Mouse (Mus musculus) liver, embryonic 16.5 days (tissue): ENCODE data around the gene Slc9a6. TPM values are rescaled to one million over a fixed set of nuclear protein-coding genes. Genes with fewer than 3 reads are reported as not detected.
A peak's percentile ranks its signal among the peaks of the same experiment; 100 is the strongest.

ENCODE experiments used
- ATAC-seq: fragments of 200-750 bp; cut with Nextera tagmentation; 2 replicates; pipeline ENCODE4 v1.8.0; 2017; ENCODE audit warnings: low read depth, mild to moderate bottlenecking, moderate number of reproducible peaks, moderate library complexity
- H3K27ac ChIP-seq: fragments of 300-500 bp; sonication (generic); 2 replicates; pipeline ENCODE4 v1.5.1; 2014; ENCODE audit warnings: mild to moderate bottlenecking, low read length
- H3K27me3 ChIP-seq: fragments of 300-500 bp; sonication (generic); 2 replicates; pipeline ENCODE4 v1.6.1; 2014; ENCODE audit warnings: low read depth, low read length, mixed read lengths; ENCODE audit not compliant: control insufficient read depth, insufficient read depth
- H3K36me3 ChIP-seq: fragments of 300-500 bp; sonication (generic); 2 replicates; pipeline ENCODE4 v1.6.1; 2014; ENCODE audit warnings: mild to moderate bottlenecking; ENCODE audit not compliant: control insufficient read depth, insufficient read depth
- H3K4me1 ChIP-seq: fragments of 300-500 bp; sonication (generic); 2 replicates; pipeline ENCODE4 v1.6.1; 2014; ENCODE audit warnings: low read depth, low read length, mixed read lengths; ENCODE audit not compliant: control insufficient read depth
- H3K4me2 ChIP-seq: fragments of 300-500 bp; sonication (generic); 2 replicates; pipeline ENCODE4 v1.6.1; 2014; ENCODE audit warnings: low read depth, low read length, mixed read lengths
- H3K4me3 ChIP-seq: fragments of 300-500 bp; sonication (generic); 2 replicates; pipeline ENCODE4 v1.5.1; 2014; ENCODE audit warnings: low read depth, mild to moderate bottlenecking, low read length
- H3K9ac ChIP-seq: fragments of 300-500 bp; sonication (generic); 2 replicates; pipeline ENCODE4 v1.6.1; 2014; ENCODE audit warnings: low read depth, low read length
- H3K9me3 ChIP-seq: fragments of 300-500 bp; sonication (generic); replicated peaks from 2 replicates; pipeline ENCODE4 v1.6.1; 2016; ENCODE audit warnings: low read length; ENCODE audit not compliant: control insufficient read depth
- WGBS: fragments of 180-500 bp; shearing (Covaris S2); extraction: QIAGEN DNeasy Blood & Tissue Kit; methylation state at CpG from one replicate; pipeline ENCODE4 v1.1.7; 2014; ENCODE audit not compliant: insufficient replicate concordance; 5-methylcytosine and 5-hydroxymethylcytosine counted together
- polyA plus RNA-seq: library from polyadenylated mRNA; unstranded; fragments of >200 nt; fragmentation: Nextera tagmentation; extraction: Ambion mirVana; gene quantifications from 2 replicates; pipeline ENCODE4 v1.2.1, GENCODE M21; 2015

Slc9a6 gene
- polyA plus RNA-seq: 3.8 TPM in 2 replicates

GRCm38 (mm10) chrX:56609623-56610317, at the start of gene Slc9a6:
Slc9a6 (plus strand) TSS chrX:56609757.
- Histone ChIP-seq H3K4me3 (peak within 1 kb of the TSS; percentile 77), H3K4me1 (peaks cover 9% of the 10 kb centered on the region), H3K9me3 (no peaks in the 10 kb centered on the region), H3K27ac (peak within 1 kb of the TSS; percentile 29), H3K4me2 (peak within 1 kb of the TSS; percentile 79), H3K36me3 (no peaks in the 10 kb centered on the region), H3K27me3 (no peaks in the 10 kb centered on the region), H3K9ac (peak within 1 kb of the TSS; percentile 74)
- ATAC-seq: peak; percentile 96
- 18% methylated on average over 42 of the region's 50 CpGs for WGBS

GRCm38 (mm10) chrX:56572465-56572864, 37.1 kb upstream of the Slc9a6 start:
- Histone ChIP-seq H3K27ac (no peak overlapping the region), H3K9ac (no peak overlapping the region), H3K36me3 (no peaks in the 10 kb centered on the region), H3K4me3 (no peak overlapping the region), H3K9me3 (no peaks in the 10 kb centered on the region), H3K4me2 (no peak overlapping the region), H3K27me3 (no peaks in the 10 kb centered on the region), H3K4me1 (no peaks in the 10 kb centered on the region)
- no peak for ATAC-seq
- 12% methylated on average over 6 of the region's 6 CpGs for WGBS

- no peak for ATAC-seq
Observed at GRCm38 (mm10) chrX:56578200-56578599, 31.4 kb upstream of the Slc9a6 start.

GRCm38 (mm10) chrX:56597219-56597886, 12.2 kb upstream of the Slc9a6 start:
- Histone ChIP-seq H3K4me3 (peak overlapping the region; percentile 84), H3K9me3 (no peaks in the 10 kb centered on the region), H3K4me2 (peak overlapping the region; percentile 55), H3K36me3 (no peaks in the 10 kb centered on the region), H3K9ac (peak overlapping the region; percentile 79), H3K27ac (peak overlapping the region; percentile 78), H3K27me3 (no peaks in the 10 kb centered on the region), H3K4me1 (peaks cover 6% of the 10 kb centered on the region)
- ATAC-seq: peak; percentile 6
- 13% methylated on average over 25 of the region's 25 CpGs for WGBS

More at GRCm38 (mm10) chrX:56578200-56578599, 31.4 kb upstream of the Slc9a6 start:
- H3K27me3 ChIP-seq: no peaks in the 10 kb centered on the region
- H3K4me2 ChIP-seq: no peak overlapping the region
- WGBS: 56% methylated on average over 2 of the region's 2 CpGs
- no peak overlapping the region for H3K27ac ChIP-seq
- no peak overlapping the region for H3K9ac ChIP-seq
- H3K4me3 ChIP-seq: no peak overlapping the region
- no peaks in the 10 kb centered on the region for H3K36me3 ChIP-seq
- H3K9me3 ChIP-seq: no peaks in the 10 kb centered on the region
- no peaks in the 10 kb centered on the region for H3K4me1 ChIP-seq

GRCm38 (mm10) chrX:56597887-56598640, 11.5 kb upstream of the Slc9a6 start, which contains the start of gene Mmgt1:
Mmgt1 (minus strand) TSS chrX:56598069.
- Histone ChIP-seq H3K4me1 (peaks cover 6% of the 10 kb centered on the region), H3K27ac (peak within 1 kb of the TSS; percentile 78)
- WGBS: 8% methylated on average over 44 of the region's 44 CpGs

GRCm38 (mm10) chrX:56606536-56606935, 3.0 kb upstream of the Slc9a6 start:
- ATAC-seq: no peak
- no peak overlapping the region for H3K4me2 ChIP-seq
- H3K36me3 ChIP-seq: no peaks in the 10 kb centered on the region
- no peaks in the 10 kb centered on the region for H3K27me3 ChIP-seq
- H3K9ac ChIP-seq: no peak overlapping the region
- no peaks in the 10 kb centered on the region for H3K9me3 ChIP-seq
- no peak overlapping the region for H3K27ac ChIP-seq
- 42% methylated on average over 2 of the region's 2 CpGs for WGBS
- H3K4me3 ChIP-seq: no peak overlapping the region
- H3K4me1 ChIP-seq: peaks cover 9% of the 10 kb centered on the region

More at GRCm38 (mm10) chrX:56597887-56598640, 11.5 kb upstream of the Slc9a6 start, which contains the start of gene Mmgt1:
- H3K4me2 ChIP-seq: peak within 1 kb of the TSS; percentile 68
- peak; percentile 98 for ATAC-seq
- H3K9ac ChIP-seq: peak within 1 kb of the TSS; percentile 79
- peak within 1 kb of the TSS; percentile 84 for H3K4me3 ChIP-seq
- H3K27me3 ChIP-seq: no peaks in the 10 kb centered on the region
- H3K9me3 ChIP-seq: no peaks in the 10 kb centered on the region
- no peaks in the 10 kb centered on the region for H3K36me3 ChIP-seq

- no peak overlapping the region for H3K4me3 ChIP-seq
- no peak for ATAC-seq
- no peaks in the 10 kb centered on the region for H3K36me3 ChIP-seq
- H3K9me3 ChIP-seq: no peaks in the 10 kb centered on the region
- 33% methylated on average over 7 of the region's 7 CpGs for WGBS
- H3K9ac ChIP-seq: no peak overlapping the region
- H3K4me1 ChIP-seq: peaks cover 9% of the 10 kb centered on the region
- no peak overlapping the region for H3K4me2 ChIP-seq
- H3K27me3 ChIP-seq: no peaks in the 10 kb centered on the region
- no peak overlapping the region for H3K27ac ChIP-seq
Observed at GRCm38 (mm10) chrX:56607032-56607710, 2.4 kb upstream of the Slc9a6 start.

- Histone ChIP-seq H3K9ac (peak overlapping the region; percentile 74), H3K27me3 (no peaks in the 10 kb centered on the region), H3K9me3 (no peaks in the 10 kb centered on the region), H3K4me2 (peak overlapping the region; percentile 79), H3K27ac (no peak overlapping the region; the same call in 1 of the 2 replicates), H3K36me3 (no peaks in the 10 kb centered on the region), H3K4me3 (peak overlapping the region; percentile 77), H3K4me1 (peaks cover 9% of the 10 kb centered on the region)
- WGBS: 24% methylated on average over 7 of the region's 7 CpGs
- ATAC-seq: peak; percentile 14; the same call in 1 of the 2 replicates
Observed at GRCm38 (mm10) chrX:56609285-56609622, 303 bp upstream of the Slc9a6 start.
